Comparison of ENCODE assay signal across 12 mouse cellular contexts in the genomic region with DNA sequence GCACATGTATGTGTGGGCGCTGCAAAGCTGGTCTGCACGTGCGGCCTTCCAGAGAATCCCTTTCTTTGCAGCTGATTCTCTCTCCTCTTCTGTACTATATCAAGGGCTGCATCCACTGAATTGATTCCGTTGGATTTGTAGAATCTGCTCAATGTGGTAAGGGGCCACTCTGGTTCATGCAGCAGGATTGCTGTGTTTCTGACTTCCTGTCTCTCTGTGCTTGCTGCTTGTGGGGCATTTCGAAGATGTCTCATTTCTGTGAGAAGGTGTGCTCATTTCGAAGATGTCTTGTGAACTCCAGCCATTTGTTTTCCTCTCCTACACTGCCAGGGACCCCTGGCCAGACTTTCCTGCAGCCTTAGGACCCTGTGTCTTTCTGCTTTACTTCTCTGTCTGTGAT.
DNase-seq lines count a peak whose midpoint lies in the region; ATAC-seq and TF ChIP-seq lines count a peak whose summit lies in the region.
"Had no signal": no experiment of that assay in that cellular context is flagged by ENCODE, and none has a peak within 500 bp of the region (broad histone marks: within the 10 kb centered on the region; RNA-seq: fewer than 3 reads in every experiment).

No protein-coding gene starts in this region.

- H3K9ac ChIP-seq in heart, embryonic 14.5 days (ENCODE audit: low read length): no peak overlapping the region
- no peak overlapping the region for H3K9ac ChIP-seq in lung, postnatal 0 days (replicated peaks; ENCODE audit: low read depth)
- H3K9ac ChIP-seq: midbrain, embryonic 15.5 days had no signal

- H3K27me3 ChIP-seq in heart, embryonic 14.5 days (ENCODE audit: control insufficient read depth, insufficient read depth, low read length): no peaks in the 10 kb centered on the region
- no peaks in the 10 kb centered on the region for H3K27me3 ChIP-seq in lung, postnatal 0 days (replicated peaks; ENCODE audit: insufficient read depth, low read length)
- no peaks in the 10 kb centered on the region for H3K27me3 ChIP-seq in forebrain, embryonic 10.5 days (ENCODE audit: poor library complexity, severe bottlenecking)
- H3K27me3 ChIP-seq: limb, embryonic 12.5 days; midbrain, embryonic 15.5 days had no signal

- no peak for TF ChIP-seq CTCF in lung, postnatal 0 days (IDR thresholded peaks at IDR 0.05)
- TF ChIP-seq CTCF in embryonic fibroblast, embryonic 13.5 days (IDR thresholded peaks at IDR 0.05; ENCODE audit: borderline replicate concordance, insufficient read depth, low read length): no peak

- H3K27ac ChIP-seq in heart, embryonic 14.5 days (replicated peaks in 1 of 2; ENCODE audit: control insufficient read depth in 1 of 2, insufficient read depth in 1 of 2, low read depth in 2 of 2, low read length in 2 of 2): peak overlapping the region; percentile 53 to 64
- H3K27ac ChIP-seq in lung, postnatal 0 days (ENCODE audit: low read length): peak overlapping the region; percentile 20; the same call in 1 of the 2 replicates
- H3K27ac ChIP-seq in embryonic fibroblast, embryonic 13.5 days (ENCODE audit: insufficient read depth, low read length): peak overlapping the region; percentile 41
- no peak overlapping the region for H3K27ac ChIP-seq in forebrain, embryonic 10.5 days
- H3K27ac ChIP-seq: limb, embryonic 12.5 days; midbrain, embryonic 15.5 days had no signal

- TF ChIP-seq POLR2A in embryonic fibroblast, embryonic 13.5 days (IDR thresholded peaks at IDR 0.05; ENCODE audit: low read depth, low read length): no peak

- no peak for TF ChIP-seq EP300 in lung, postnatal 0 days (IDR thresholded peaks at IDR 0.05)

- DNase-seq in heart, postnatal 4 days: no peak
- DNase-seq in lung, postnatal 0 days (ENCODE audit: low spot score): no peak
- no peak for DNase-seq in lung, postnatal 25 days (ENCODE audit: low spot score)
- DNase-seq in forebrain, embryonic 10.5 days (ENCODE audit: extremely low spot score, low spot score): no peak
- DNase-seq in layer of hippocampus, postnatal 36 days: no peak
- DNase-seq: cerebellum, postnatal 10 days had no signal

- no peak for ATAC-seq in heart, embryonic 14.5 days (ENCODE audit: insufficient number of reproducible peaks, insufficient read depth, low FRiP score, low read depth)
- ATAC-seq in lung, postnatal 0 days: no peak
- ATAC-seq: forebrain, embryonic 14.5 days; midbrain, embryonic 15.5 days had no signal

- no peaks in the 10 kb centered on the region for H3K36me3 ChIP-seq in heart, embryonic 14.5 days (ENCODE audit: control insufficient read depth, insufficient read depth, low read length)
- no peaks in the 10 kb centered on the region for H3K36me3 ChIP-seq in lung, postnatal 0 days (ENCODE audit: insufficient read depth, low read length)
- H3K36me3 ChIP-seq in forebrain, embryonic 10.5 days (replicated peaks): no peaks in the 10 kb centered on the region
- H3K36me3 ChIP-seq: hindbrain, embryonic 10.5 days; limb, embryonic 12.5 days; midbrain, embryonic 15.5 days had no signal

- no peaks in the 10 kb centered on the region for H3K9me3 ChIP-seq in heart, embryonic 14.5 days (ENCODE audit: control insufficient read depth, low read length)
- no peaks in the 10 kb centered on the region for H3K9me3 ChIP-seq in lung, postnatal 0 days (ENCODE audit: low read length)
- no peaks in the 10 kb centered on the region for H3K9me3 ChIP-seq in forebrain, embryonic 10.5 days
- H3K9me3 ChIP-seq: hindbrain, embryonic 10.5 days; limb, embryonic 12.5 days; midbrain, embryonic 15.5 days had no signal

- WGBS in heart, embryonic 14.5 days: 89% methylated on average over 6 of the region's 6 CpGs
- 82% methylated on average over 6 of the region's 6 CpGs for WGBS in lung, postnatal 0 days
- WGBS in forebrain, embryonic 10.5 days: 86% methylated on average over 6 of the region's 6 CpGs

- H3K4me2 ChIP-seq in heart, embryonic 14.5 days (ENCODE audit: low read length): no peak overlapping the region
- H3K4me2 ChIP-seq in lung, postnatal 0 days (replicated peaks; ENCODE audit: low read depth, low read length): no peak overlapping the region
- H3K4me2 ChIP-seq: limb, embryonic 12.5 days; midbrain, embryonic 15.5 days had no signal

- peaks cover 8% of the 10 kb centered on the region in 2 experiments; a peak in 2 of 4 replicates for H3K4me1 ChIP-seq in heart, embryonic 14.5 days (ENCODE audit: control insufficient read depth in 2 of 2, insufficient read depth in 2 of 2, low read length in 2 of 2)
- no peaks in the 10 kb centered on the region for H3K4me1 ChIP-seq in lung, postnatal 0 days (ENCODE audit: insufficient read depth, low read depth, low read length)
- H3K4me1 ChIP-seq in embryonic fibroblast, embryonic 13.5 days (ENCODE audit: control insufficient read depth, insufficient read depth, low read length): peaks cover 28% of the 10 kb centered on the region
- H3K4me1 ChIP-seq in forebrain, embryonic 10.5 days: no peaks in the 10 kb centered on the region

- no peak overlapping the region for H3K4me3 ChIP-seq in heart, embryonic 14.5 days (ENCODE audit: control insufficient read depth in 1 of 2, insufficient read depth in 1 of 2, low read depth in 1 of 2, low read length in 2 of 2)
- no peak overlapping the region for H3K4me3 ChIP-seq in lung, postnatal 0 days (ENCODE audit: low read depth, low read length)
- H3K4me3 ChIP-seq in embryonic fibroblast, embryonic 13.5 days (ENCODE audit: insufficient read depth, low read length): no peak overlapping the region
- H3K4me3 ChIP-seq in forebrain, embryonic 10.5 days: no peak overlapping the region
- H3K4me3 ChIP-seq: hindbrain, embryonic 10.5 days; limb, embryonic 12.5 days; midbrain, embryonic 15.5 days had no signal
